Mouse (Mus musculus) intestine, embryonic 16.5 days (tissue): ENCODE data around the gene Mypn. TPM values are rescaled to one million over a fixed set of nuclear protein-coding genes. Genes with fewer than 3 reads are reported as not detected.

Experiments used
- ATAC-seq: fragments of 200-750 bp; cut with Nextera tagmentation; 2 replicates; pipeline ENCODE4 v1.8.0; 2017; ENCODE audit warnings: moderate TSS enrichment, moderate library complexity
- H3K27ac ChIP-seq: fragments of 300-500 bp; sonication (generic); 2 replicates; pipeline ENCODE4 v1.5.1; 2014; ENCODE audit warnings: mild to moderate bottlenecking, low read length
- H3K27me3 ChIP-seq: fragments of 300-500 bp; sonication (generic); replicated peaks from 2 replicates; pipeline ENCODE4 v1.6.1; 2014; ENCODE audit warnings: low read length, control low read depth, mixed read lengths; ENCODE audit not compliant: control insufficient read depth, insufficient read depth
- H3K36me3 ChIP-seq: fragments of 300-500 bp; sonication (generic); 2 replicates; pipeline ENCODE4 v1.6.1; 2014; ENCODE audit warnings: low read length, control low read depth; ENCODE audit not compliant: control insufficient read depth, insufficient read depth
- H3K4me1 ChIP-seq: fragments of 300-500 bp; sonication (generic); 2 replicates; pipeline ENCODE4 v1.6.1; 2014; ENCODE audit warnings: low read length, control low read depth, mixed read lengths; ENCODE audit not compliant: control insufficient read depth, insufficient read depth
- H3K4me2 ChIP-seq: fragments of 300-500 bp; sonication (generic); 2 replicates; pipeline ENCODE4 v1.6.1; 2014; ENCODE audit warnings: low read depth, low read length, control low read depth
- H3K4me3 ChIP-seq: fragments of 300-500 bp; sonication (generic); 2 replicates; pipeline ENCODE4 v1.5.1; 2014; ENCODE audit warnings: mild to moderate bottlenecking, low read length
- H3K9ac ChIP-seq: fragments of 300-500 bp; sonication (generic); 2 replicates; pipeline ENCODE4 v1.6.1; 2014; ENCODE audit warnings: low read depth, low read length
- H3K9me3 ChIP-seq: fragments of 300-500 bp; sonication (generic); 2 replicates; pipeline ENCODE4 v1.6.1; 2016; ENCODE audit warnings: low read length, control low read depth; ENCODE audit not compliant: control insufficient read depth
- WGBS: fragments of 180-500 bp; shearing (Covaris S2); extraction: QIAGEN DNeasy Blood & Tissue Kit; methylation state at CpG from one replicate; pipeline ENCODE4 v1.1.7; 2014; 5-methylcytosine and 5-hydroxymethylcytosine counted together
- polyA plus RNA-seq: library from polyadenylated mRNA; unstranded; fragments of >200 nt; fragmentation: Nextera tagmentation; extraction: Ambion mirVana; gene quantifications from 2 replicates; pipeline ENCODE4 v1.2.1, GENCODE M21; 2015

The Mypn gene
- polyA plus RNA-seq, 1 experiment from 2014 or later, result not detected

- no peaks in the 10 kb centered on the region for H3K4me1 ChIP-seq
- H3K4me3 ChIP-seq, result no peak overlapping the region
- no peaks in the 10 kb centered on the region for H3K9me3 ChIP-seq
- WGBS, result 70% methylated on average over 16 of the region's 16 CpGs
- H3K27me3 ChIP-seq, result no peaks in the 10 kb centered on the region
- no peak overlapping the region for H3K27ac ChIP-seq
- no peak overlapping the region for H3K4me2 ChIP-seq
- no peak for ATAC-seq
- no peaks in the 10 kb centered on the region for H3K36me3 ChIP-seq
- no peak overlapping the region for H3K9ac ChIP-seq
Observed at GRCm38 (mm10) chr10:63165752-63166412, 37.9 kb downstream of the Mypn start.

- no peaks in the 10 kb centered on the region for H3K36me3 ChIP-seq
- no peak overlapping the region for H3K4me2 ChIP-seq
- H3K9me3 ChIP-seq, result no peaks in the 10 kb centered on the region
- H3K4me3 ChIP-seq, result no peak overlapping the region
- no peaks in the 10 kb centered on the region for H3K27me3 ChIP-seq
- H3K27ac ChIP-seq, result no peak overlapping the region
- H3K9ac ChIP-seq, result no peak overlapping the region
- no peaks in the 10 kb centered on the region; the same call in 1 of the 2 replicates for H3K4me1 ChIP-seq
- 53% methylated on average over 5 of the region's 5 CpGs for WGBS
- no peak for ATAC-seq
Observed at GRCm38 (mm10) chr10:63161240-63161639, 42.5 kb downstream of the Mypn start.

- Histone ChIP-seq H3K4me3 (no peak overlapping the region), H3K9ac (no peak overlapping the region), H3K27me3 (no peaks in the 10 kb centered on the region), H3K27ac (no peak overlapping the region), H3K4me1 (no peaks in the 10 kb centered on the region; the same call in 1 of the 2 replicates), H3K4me2 (no peak overlapping the region), H3K9me3 (no peaks in the 10 kb centered on the region), H3K36me3 (no peaks in the 10 kb centered on the region)
- ATAC-seq, result no peak
- 65% methylated on average over 12 of the region's 12 CpGs for WGBS
Observed at GRCm38 (mm10) chr10:63160671-63161070, 43.1 kb downstream of the Mypn start.

GRCm38 (mm10) chr10:63158191-63158590 is 45.6 kb downstream of the Mypn start:
- Histone ChIP-seq H3K9me3 (no peaks in the 10 kb centered on the region), H3K9ac (no peak overlapping the region), H3K27me3 (no peaks in the 10 kb centered on the region), H3K27ac (no peak overlapping the region), H3K36me3 (no peaks in the 10 kb centered on the region), H3K4me3 (no peak overlapping the region), H3K4me1 (no peaks in the 10 kb centered on the region; the same call in 1 of the 2 replicates), H3K4me2 (no peak overlapping the region)
- WGBS, result 53% methylated on average over 13 of the region's 13 CpGs
- ATAC-seq, result peak; percentile 92

- Histone ChIP-seq H3K36me3 (no peaks in the 10 kb centered on the region), H3K27me3 (no peaks in the 10 kb centered on the region), H3K4me3 (no peak overlapping the region), H3K4me1 (no peaks in the 10 kb centered on the region; the same call in 1 of the 2 replicates), H3K4me2 (no peak overlapping the region), H3K9ac (no peak overlapping the region), H3K9me3 (no peaks in the 10 kb centered on the region), H3K27ac (no peak overlapping the region)
- no peak for ATAC-seq
- 80% methylated on average over 4 of the region's 4 CpGs for WGBS
Observed at GRCm38 (mm10) chr10:63157491-63157890, 46.3 kb downstream of the Mypn start.

- Histone ChIP-seq H3K9ac (no peak overlapping the region), H3K36me3 (no peaks in the 10 kb centered on the region), H3K4me2 (no peak overlapping the region), H3K9me3 (no peaks in the 10 kb centered on the region), H3K27ac (no peak overlapping the region), H3K27me3 (no peaks in the 10 kb centered on the region), H3K4me1 (no peaks in the 10 kb centered on the region; the same call in 1 of the 2 replicates), H3K4me3 (no peak overlapping the region)
- ATAC-seq, result no peak
- WGBS, result 52% methylated on average over 4 of the region's 4 CpGs
Observed at GRCm38 (mm10) chr10:63156919-63157318, 46.8 kb downstream of the Mypn start.

- H3K9ac ChIP-seq, result no peak overlapping the region
- H3K36me3 ChIP-seq, result no peaks in the 10 kb centered on the region
- H3K9me3 ChIP-seq, result no peaks in the 10 kb centered on the region
- no peak overlapping the region for H3K27ac ChIP-seq
- no peak overlapping the region for H3K4me2 ChIP-seq
- H3K27me3 ChIP-seq, result no peaks in the 10 kb centered on the region
- no peak for ATAC-seq
- H3K4me3 ChIP-seq, result no peak overlapping the region
- H3K4me1 ChIP-seq, result no peaks in the 10 kb centered on the region; the same call in 1 of the 2 replicates
- WGBS, result 87% methylated on average over 1 of the region's 1 CpGs
Observed at GRCm38 (mm10) chr10:63156351-63156750, 47.4 kb downstream of the Mypn start.

- Histone ChIP-seq H3K27me3 (no peaks in the 10 kb centered on the region), H3K9ac (no peak overlapping the region), H3K4me3 (no peak overlapping the region), H3K27ac (no peak overlapping the region), H3K36me3 (no peaks in the 10 kb centered on the region), H3K4me1 (no peaks in the 10 kb centered on the region; the same call in 1 of the 2 replicates), H3K9me3 (no peaks in the 10 kb centered on the region), H3K4me2 (no peak overlapping the region)
- no peak for ATAC-seq
- 73% methylated on average over 4 of the region's 4 CpGs for WGBS
Observed at GRCm38 (mm10) chr10:63155668-63156350, 47.9 kb downstream of the Mypn start.

- 82% methylated on average over 4 of the region's 4 CpGs for WGBS
- Histone ChIP-seq H3K4me2 (no peak overlapping the region), H3K27ac (no peak overlapping the region), H3K27me3 (no peaks in the 10 kb centered on the region), H3K36me3 (no peaks in the 10 kb centered on the region), H3K4me3 (no peak overlapping the region), H3K9me3 (no peaks in the 10 kb centered on the region), H3K4me1 (no peaks in the 10 kb centered on the region; the same call in 1 of the 2 replicates), H3K9ac (no peak overlapping the region)
- ATAC-seq, result no peak
Observed at GRCm38 (mm10) chr10:63154726-63155125, 49.0 kb downstream of the Mypn start.
